Mouse (Mus musculus): ENCODE results near the gene Ube2j2. TPM values are rescaled to one million over a fixed set of nuclear protein-coding genes. Genes with fewer than 3 reads are reported as not detected.

The Ube2j2 gene
- polyA plus RNA-seq, 1 experiment from 2014 or later: 158 TPM

DNA sequence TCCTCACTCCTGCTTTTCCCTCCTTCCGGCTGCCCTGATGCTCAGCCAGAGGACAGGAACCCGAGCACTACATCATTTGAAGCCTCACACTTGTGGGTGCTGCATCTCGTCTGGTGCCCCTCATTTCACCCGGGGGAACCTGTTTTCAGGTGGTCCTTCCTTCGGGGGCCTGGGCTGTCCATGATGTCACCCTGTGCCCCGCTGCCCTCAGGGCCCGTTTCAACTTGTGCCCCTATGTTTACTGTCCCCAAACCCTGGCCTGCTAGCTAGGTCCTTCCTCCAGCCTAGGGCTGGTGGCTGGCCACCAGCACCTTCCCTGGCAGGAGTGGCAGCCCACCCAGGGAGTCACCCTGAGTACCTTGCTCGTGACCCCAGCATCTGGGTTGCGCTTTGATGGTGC lies 37.5 kb upstream of the Ube2j2 start:
- Histone ChIP-seq H3K4me2 (replicated peaks) (no peak overlapping the region), H3K9me3 (no peaks in the 10 kb centered on the region), H3K27me3 (no peaks in the 10 kb centered on the region), H3K4me3 (no peak overlapping the region), H3K36me3 (peaks cover 52% of the 10 kb centered on the region), H3K27ac (no peak overlapping the region), H3K4me1 (no peaks in the 10 kb centered on the region), H3K9ac (no peak overlapping the region)
- WGBS: 78% methylated on average over 9 of the region's 9 CpGs
- no peak for ATAC-seq (ENCODE audit: insufficient number of reproducible peaks, insufficient read depth, low FRiP score, low TSS enrichment)

DNA sequence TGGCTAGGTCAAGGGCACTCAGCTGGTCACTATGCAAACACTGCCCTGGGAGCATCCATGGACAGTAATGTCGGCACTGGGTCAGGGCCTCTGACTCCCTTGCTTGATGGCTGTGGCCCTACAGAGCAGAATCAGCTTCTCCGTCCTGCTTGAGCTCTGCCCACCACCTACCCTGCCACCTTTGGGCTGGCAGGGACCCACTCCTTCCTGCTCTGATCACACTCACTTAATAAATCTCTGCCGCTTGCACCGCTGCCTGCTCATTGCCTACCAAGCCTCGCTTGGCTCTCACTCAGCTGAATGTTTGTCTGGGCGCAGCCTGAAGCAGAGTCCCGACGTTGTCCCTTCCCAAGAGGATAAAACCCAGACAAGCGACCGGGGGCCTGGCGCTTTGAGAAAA lies 36.6 kb upstream of the Ube2j2 start:
- 84% methylated on average over 11 of the region's 11 CpGs for WGBS
- no peaks in the 10 kb centered on the region for H3K4me1 ChIP-seq
- no peak for ATAC-seq (ENCODE audit: insufficient number of reproducible peaks, insufficient read depth, low FRiP score, low TSS enrichment)

DNA sequence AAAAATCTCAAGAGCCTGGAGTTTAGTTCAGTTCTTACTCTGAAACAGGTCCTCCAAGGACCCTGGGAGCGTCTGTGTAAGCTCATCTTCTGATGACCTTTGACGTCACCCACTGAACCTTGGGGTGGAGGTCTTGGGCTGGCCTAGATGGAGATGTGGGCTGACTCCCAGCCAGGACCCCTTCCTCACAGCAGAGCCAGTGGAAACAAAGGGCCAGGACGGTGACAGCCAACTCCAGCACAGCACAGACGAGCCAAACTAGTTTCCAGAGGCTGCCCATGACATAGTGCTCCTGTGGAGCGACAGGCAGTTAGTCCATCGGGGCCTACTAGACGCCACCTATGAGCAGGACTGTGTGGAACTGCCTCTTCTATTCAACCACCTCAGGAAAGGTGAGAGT lies 35.4 kb upstream of the Ube2j2 start:
- H3K9ac ChIP-seq: no peak overlapping the region
- no peak for ATAC-seq (ENCODE audit: insufficient number of reproducible peaks, insufficient read depth, low FRiP score, low TSS enrichment)

More for the DNA sequence above, 36.6 kb upstream of the Ube2j2 start:
- Histone ChIP-seq H3K4me3 (no peak overlapping the region), H3K9me3 (no peaks in the 10 kb centered on the region), H3K4me2 (replicated peaks) (no peak overlapping the region), H3K9ac (no peak overlapping the region), H3K36me3 (peaks cover 44% of the 10 kb centered on the region), H3K27me3 (no peaks in the 10 kb centered on the region), H3K27ac (no peak overlapping the region)

DNA sequence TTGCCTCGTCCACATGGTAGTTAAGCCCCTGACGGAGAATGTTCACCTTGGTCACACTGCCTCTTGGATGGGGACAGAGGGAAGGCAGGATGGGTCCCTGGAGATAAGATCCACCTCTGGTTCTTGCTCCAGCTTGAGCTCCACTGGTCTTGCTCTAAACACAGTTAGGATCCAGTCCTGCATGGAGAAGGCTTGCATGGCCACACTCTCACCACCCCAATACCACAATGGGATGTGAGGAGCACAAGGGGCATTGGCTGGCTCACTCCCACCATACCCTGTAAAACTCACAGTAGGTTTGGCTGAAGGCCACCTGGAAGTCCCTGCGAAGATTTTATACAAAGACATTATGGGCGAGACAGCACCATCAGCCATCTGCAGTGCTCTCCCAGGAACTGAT lies 34.9 kb upstream of the Ube2j2 start:
- ATAC-seq (ENCODE audit: insufficient number of reproducible peaks, insufficient read depth, low FRiP score, low TSS enrichment): no peak
- H3K9me3 ChIP-seq: no peaks in the 10 kb centered on the region
- no peak overlapping the region for H3K27ac ChIP-seq
- peaks cover 26% of the 10 kb centered on the region for H3K36me3 ChIP-seq
- H3K27me3 ChIP-seq: no peaks in the 10 kb centered on the region
- no peaks in the 10 kb centered on the region for H3K4me1 ChIP-seq
- H3K4me3 ChIP-seq: no peak overlapping the region
- WGBS: 92% methylated on average over 4 of the region's 4 CpGs
- no peak overlapping the region for H3K4me2 ChIP-seq (replicated peaks)
- H3K9ac ChIP-seq: no peak overlapping the region

More for the DNA sequence above, 35.4 kb upstream of the Ube2j2 start:
- H3K4me2 ChIP-seq (replicated peaks): no peak overlapping the region
- H3K36me3 ChIP-seq: peaks cover 31% of the 10 kb centered on the region
- no peaks in the 10 kb centered on the region for H3K9me3 ChIP-seq
- H3K27ac ChIP-seq: no peak overlapping the region
- 74% methylated on average over 7 of the region's 7 CpGs for WGBS
- H3K27me3 ChIP-seq: no peaks in the 10 kb centered on the region
- H3K4me3 ChIP-seq: no peak overlapping the region
- H3K4me1 ChIP-seq: no peaks in the 10 kb centered on the region

DNA sequence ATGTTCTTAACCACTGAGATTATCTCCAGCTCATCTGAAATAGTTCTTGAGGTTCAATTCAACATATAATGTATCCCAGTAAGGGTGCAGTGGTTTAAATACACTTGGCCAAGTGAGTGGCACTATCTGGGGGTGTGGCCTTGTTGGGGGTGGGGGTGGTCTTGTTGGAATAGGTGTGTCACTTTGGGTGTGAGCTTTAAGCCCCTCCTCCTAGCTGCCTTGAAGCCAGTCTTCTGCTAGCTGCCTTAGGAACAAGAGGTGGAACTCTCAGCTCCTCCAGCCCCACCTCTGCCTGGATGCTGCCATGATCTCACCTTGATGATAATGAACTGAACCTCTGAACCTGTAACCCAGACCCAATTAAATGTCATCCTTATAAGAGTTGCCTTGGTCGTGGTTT lies 11.6 kb upstream of the Ube2j2 start:
- H3K9me3 ChIP-seq: no peaks in the 10 kb centered on the region
- no peaks in the 10 kb centered on the region for H3K4me1 ChIP-seq
- H3K27me3 ChIP-seq: no peaks in the 10 kb centered on the region
- ATAC-seq (ENCODE audit: insufficient number of reproducible peaks, insufficient read depth, low FRiP score, low TSS enrichment): no peak
- no peak overlapping the region for H3K4me2 ChIP-seq (replicated peaks)
- H3K4me3 ChIP-seq: no peak overlapping the region
- H3K27ac ChIP-seq: no peak overlapping the region
- 63% methylated on average over 1 of the region's 1 CpGs for WGBS
- no peaks in the 10 kb centered on the region for H3K36me3 ChIP-seq
- no peak overlapping the region for H3K9ac ChIP-seq

DNA sequence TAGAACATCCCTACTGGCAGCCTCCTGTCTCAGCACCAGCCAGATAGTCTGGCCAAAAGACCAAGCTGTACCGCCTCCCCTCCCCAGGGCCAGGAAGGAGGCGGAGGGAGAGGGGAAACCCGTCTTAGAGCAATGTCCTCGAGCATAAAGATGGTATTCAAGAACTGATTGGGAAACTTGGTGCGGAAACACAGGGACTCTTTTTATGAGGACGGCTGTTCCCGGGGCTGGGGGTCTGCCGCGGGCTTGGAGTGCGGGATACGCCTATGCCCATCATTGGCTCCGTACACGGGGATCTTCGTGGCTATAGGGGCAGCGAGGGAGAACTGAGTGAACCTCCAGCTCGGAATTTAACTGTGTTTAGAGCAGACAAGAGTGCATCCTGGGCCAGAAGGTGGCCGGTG lies 580 bp upstream of the Ube2j2 start:
- under 1% methylated on average over 17 of the region's 17 CpGs for WGBS
- Histone ChIP-seq H3K4me1 (peaks cover 16% of the 10 kb centered on the region), H3K27me3 (no peaks in the 10 kb centered on the region), H3K4me2 (replicated peaks) (peak overlapping the region; percentile 83), H3K4me3 (peak overlapping the region; percentile 99), H3K9ac (peak overlapping the region; percentile 94), H3K27ac (peak overlapping the region; percentile 71), H3K36me3 (peaks cover 4% of the 10 kb centered on the region; the same call in 1 of the 2 replicates), H3K9me3 (no peaks in the 10 kb centered on the region)
- ATAC-seq (ENCODE audit: insufficient number of reproducible peaks, insufficient read depth, low FRiP score, low TSS enrichment): peak; percentile 13; the same call in 1 of the 2 replicates

DNA sequence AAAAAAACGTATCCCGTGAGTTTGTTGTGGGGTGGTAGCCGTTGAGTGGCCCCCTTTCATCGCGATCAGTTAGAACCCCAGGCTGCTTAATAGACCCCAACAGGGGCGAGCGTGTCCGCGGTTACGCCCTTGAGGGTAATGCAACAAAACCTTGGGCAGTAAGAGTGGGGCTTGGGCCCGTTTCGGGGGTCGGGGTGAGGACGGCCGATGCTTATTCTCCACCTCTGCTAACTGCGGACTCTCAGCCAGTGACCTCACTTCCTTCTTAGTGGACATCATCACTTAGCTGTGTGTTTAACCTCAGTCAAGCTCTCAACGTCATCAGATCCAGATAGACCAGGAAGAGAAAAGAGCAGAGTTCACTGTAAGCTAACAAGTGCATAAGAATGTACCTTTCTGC lies 640 bp downstream of the Ube2j2 start:
- peaks cover 16% of the 10 kb centered on the region for H3K4me1 ChIP-seq
- H3K27ac ChIP-seq: peak overlapping the region; percentile 71; the same call in 1 of the 2 replicates
- H3K9ac ChIP-seq: peak overlapping the region; percentile 94
- H3K36me3 ChIP-seq: peaks cover 14% of the 10 kb centered on the region; the same call in 1 of the 2 replicates
- peak overlapping the region; percentile 99 for H3K4me3 ChIP-seq
- WGBS: under 1% methylated on average over 17 of the region's 17 CpGs
- H3K27me3 ChIP-seq: no peaks in the 10 kb centered on the region
- peak overlapping the region; percentile 83 for H3K4me2 ChIP-seq (replicated peaks)
- H3K9me3 ChIP-seq: no peaks in the 10 kb centered on the region
- no peak for ATAC-seq (ENCODE audit: insufficient number of reproducible peaks, insufficient read depth, low FRiP score, low TSS enrichment)

DNA sequence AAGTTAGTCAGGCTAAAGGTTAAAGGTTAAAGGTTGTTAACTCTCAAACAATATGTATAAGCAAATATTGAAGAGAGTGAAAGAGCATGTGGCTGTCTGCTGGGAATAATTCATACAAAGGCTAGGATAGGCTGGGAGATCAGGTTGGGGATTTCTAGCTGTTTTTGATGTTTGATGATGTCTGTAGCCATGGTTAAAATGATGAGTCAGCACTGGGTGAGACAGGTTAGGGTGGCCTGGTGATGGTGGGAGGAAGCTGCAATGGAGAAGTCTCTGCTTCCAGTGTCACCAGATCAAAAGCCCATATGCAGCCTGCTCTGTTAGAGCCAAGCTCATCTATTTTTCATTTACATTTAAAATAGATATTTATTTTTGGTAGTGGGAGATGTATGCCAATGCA lies 3.5 kb downstream of the Ube2j2 start:
- H3K4me2 ChIP-seq (replicated peaks): no peak overlapping the region
- H3K27me3 ChIP-seq: no peaks in the 10 kb centered on the region
- H3K4me1 ChIP-seq: peaks cover 16% of the 10 kb centered on the region
- H3K36me3 ChIP-seq: peaks cover 40% of the 10 kb centered on the region
- H3K27ac ChIP-seq: no peak overlapping the region
- no peaks in the 10 kb centered on the region for H3K9me3 ChIP-seq
- no peak overlapping the region for H3K4me3 ChIP-seq
- ATAC-seq (ENCODE audit: insufficient number of reproducible peaks, insufficient read depth, low FRiP score, low TSS enrichment): no peak
- H3K9ac ChIP-seq: no peak overlapping the region

DNA sequence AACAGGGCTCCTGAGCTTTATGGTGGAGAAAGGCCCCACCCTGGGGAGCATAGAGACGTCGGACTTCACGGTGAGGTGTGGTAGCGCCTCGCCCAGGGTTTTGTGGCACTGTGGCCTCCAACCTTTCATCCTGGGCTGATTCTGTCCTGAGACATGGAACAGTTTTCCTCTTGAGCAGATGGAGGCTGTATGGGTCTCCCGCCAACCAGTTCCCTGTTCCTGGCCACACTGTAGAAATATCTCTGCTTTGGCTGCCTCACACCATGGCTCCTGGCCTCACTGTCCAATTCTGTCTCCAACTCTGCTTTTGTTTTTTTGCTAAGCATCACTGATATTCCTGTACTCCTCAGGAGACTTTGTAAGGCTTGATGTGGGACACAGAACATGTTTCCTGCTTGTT lies 11.9 kb downstream of the Ube2j2 start:
- H3K4me2 ChIP-seq (replicated peaks): no peak overlapping the region
- H3K9ac ChIP-seq: no peak overlapping the region
- no peak for ATAC-seq (ENCODE audit: insufficient number of reproducible peaks, insufficient read depth, low FRiP score, low TSS enrichment)
- no peak overlapping the region for H3K27ac ChIP-seq
- peaks cover 73% of the 10 kb centered on the region for H3K36me3 ChIP-seq
- H3K4me1 ChIP-seq: no peaks in the 10 kb centered on the region
- WGBS: 97% methylated on average over 6 of the region's 6 CpGs
- no peaks in the 10 kb centered on the region for H3K27me3 ChIP-seq
- no peak overlapping the region for H3K4me3 ChIP-seq
- H3K9me3 ChIP-seq: no peaks in the 10 kb centered on the region

DNA sequence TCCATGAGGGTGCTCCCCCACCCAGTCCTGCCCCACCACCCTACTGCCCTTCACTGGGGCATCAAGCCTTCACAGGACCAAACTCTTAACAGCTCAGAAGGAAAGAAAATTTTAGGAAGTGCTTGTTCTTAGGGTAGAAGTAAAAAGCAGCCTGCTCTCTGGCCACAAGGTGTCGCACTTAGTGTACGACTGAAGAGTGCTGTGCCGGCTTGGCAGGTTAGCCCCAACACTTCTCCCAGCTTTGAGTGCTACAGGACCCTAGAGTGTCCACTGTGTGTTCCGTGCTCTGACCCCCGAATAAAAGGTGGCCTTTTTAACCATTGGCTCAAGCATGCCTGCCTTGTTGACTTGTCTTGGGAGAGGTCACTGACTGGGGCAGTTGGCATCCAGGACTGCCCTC lies 15.6 kb downstream of the Ube2j2 start:
- H3K27ac ChIP-seq: no peak overlapping the region
- 5% methylated on average over 5 of the region's 5 CpGs for WGBS
- H3K36me3 ChIP-seq: peaks cover 39% of the 10 kb centered on the region
- no peak for ATAC-seq (ENCODE audit: insufficient number of reproducible peaks, insufficient read depth, low FRiP score, low TSS enrichment)
- peaks cover 20% of the 10 kb centered on the region for H3K4me1 ChIP-seq
- H3K4me2 ChIP-seq (replicated peaks): no peak overlapping the region
- no peak overlapping the region for H3K9ac ChIP-seq
- H3K4me3 ChIP-seq: no peak overlapping the region
- no peaks in the 10 kb centered on the region for H3K27me3 ChIP-seq
- H3K9me3 ChIP-seq: no peaks in the 10 kb centered on the region

DNA sequence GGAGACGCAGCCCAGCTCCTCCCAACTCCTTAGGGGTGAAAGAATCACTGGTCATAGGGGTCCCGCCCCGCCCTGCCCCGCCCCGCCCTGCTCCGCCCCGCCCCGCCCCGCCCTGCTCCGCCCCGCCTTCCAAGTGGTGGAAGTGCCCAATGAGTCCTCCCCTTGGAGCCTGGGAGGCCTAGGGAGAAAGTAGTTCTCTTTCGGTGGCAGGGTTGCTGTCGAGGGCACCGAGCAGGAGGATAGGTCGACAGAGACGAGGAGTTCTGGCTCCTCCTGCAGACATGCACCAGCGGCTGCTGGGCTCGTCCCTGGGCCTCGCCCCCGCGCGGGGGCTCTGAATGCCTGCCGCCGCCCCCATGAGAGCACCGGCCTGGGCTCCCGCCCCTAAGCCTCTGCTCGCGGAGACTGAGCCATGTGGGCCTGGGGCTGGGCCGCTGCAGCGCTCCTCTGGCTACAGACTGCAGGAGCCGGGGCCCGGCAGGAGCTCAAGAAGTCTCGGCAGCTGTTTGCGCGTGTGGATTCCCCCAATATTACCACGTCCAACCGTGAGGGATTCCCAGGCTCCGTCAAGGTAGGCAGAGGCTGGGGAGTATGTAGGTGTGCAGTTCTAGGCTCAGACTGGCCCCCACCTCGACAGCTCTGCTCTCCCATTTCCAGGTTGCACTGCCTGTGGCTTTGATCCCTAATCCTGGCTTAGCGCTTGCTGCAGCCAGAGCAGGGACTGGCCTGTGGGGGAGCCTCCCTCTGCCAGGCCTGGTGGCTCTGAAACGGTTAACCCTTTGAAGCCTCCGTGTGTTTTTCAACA lies 18.7 kb downstream of the Ube2j2 start, which contains the start of gene C1qtnf12:
Gene C1qtnf12 (plus strand): TSS at position 152 of the 805 bp plus-strand sequence.
- no peaks in the 10 kb centered on the region for H3K27me3 ChIP-seq
- peak within 1 kb of the TSS; percentile 62 for H3K9ac ChIP-seq
- peak within 1 kb of the TSS; percentile 88 for H3K4me2 ChIP-seq (replicated peaks)
- ATAC-seq (ENCODE audit: insufficient number of reproducible peaks, insufficient read depth, low FRiP score, low TSS enrichment): peak; percentile 71; the same call in 1 of the 2 replicates
- under 1% methylated on average over 40 of the region's 42 CpGs for WGBS
- peak within 1 kb of the TSS; percentile 58 for H3K27ac ChIP-seq
- H3K9me3 ChIP-seq: no peaks in the 10 kb centered on the region
- H3K4me1 ChIP-seq: peaks cover 20% of the 10 kb centered on the region
- peak within 1 kb of the TSS; percentile 48 for H3K4me3 ChIP-seq
- H3K36me3 ChIP-seq: peaks cover 35% of the 10 kb centered on the region

DNA sequence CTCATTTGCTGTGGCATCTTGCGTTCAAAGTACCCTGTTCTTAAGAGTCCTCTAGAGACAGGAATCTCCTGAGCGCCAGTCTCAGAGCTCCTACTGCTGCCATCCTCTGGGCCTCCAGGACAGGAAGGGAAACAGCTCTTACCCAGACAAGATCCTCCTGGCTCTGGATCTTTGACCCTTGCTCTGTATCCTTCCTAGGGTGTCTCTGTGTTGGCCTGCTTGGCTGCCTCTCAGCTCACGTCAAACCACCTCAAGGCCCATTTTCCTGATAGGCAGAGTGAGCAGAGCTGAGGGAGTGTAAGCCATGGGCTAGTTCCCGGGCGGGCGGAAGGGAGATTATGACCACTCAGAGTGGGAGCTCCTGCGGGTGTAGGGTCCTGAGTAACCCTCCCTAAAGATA lies 19.5 kb downstream of the Ube2j2 start:
- Histone ChIP-seq H3K4me2 (replicated peaks) (peak overlapping the region; percentile 88), H3K36me3 (peaks cover 28% of the 10 kb centered on the region), H3K9ac (peak overlapping the region; percentile 62), H3K27ac (no peak overlapping the region), H3K9me3 (no peaks in the 10 kb centered on the region), H3K4me3 (peak overlapping the region; percentile 48), H3K27me3 (no peaks in the 10 kb centered on the region), H3K4me1 (peaks cover 20% of the 10 kb centered on the region)
- ATAC-seq (ENCODE audit: insufficient number of reproducible peaks, insufficient read depth, low FRiP score, low TSS enrichment): no peak
- 53% methylated on average over 7 of the region's 7 CpGs for WGBS

Data from embryonic facial prominence, embryonic 12.5 days (tissue).